Mouse (Mus musculus) embryo, embryonic 10 days (tissue): ENCODE results near the gene Vmn1r117.
"Not testable (repeated sequence)": the region's sequence is repeated elsewhere in the genome, so short reads cannot be mapped to it uniquely, and the experiment has no call there.

Experiments used
- DNase-seq: peaks from one replicate; pipeline ENCODE4 v3.0.0-alpha.2; 2015; ENCODE audit warnings: low spot score

Vmn1r117 gene

GRCm38 (mm10) chr7:20884021-20884420, at the start of gene Vmn1r117:
Vmn1r117 (minus strand) TSS chr7:20884121.
- DNase-seq, result not testable (repeated sequence)

GRCm38 (mm10) chr7:20912247-20912646, 28.3 kb upstream of the Vmn1r117 start, which contains the start of gene Vmn1r118:
Vmn1r118 (minus strand) TSS chr7:20912347.
- DNase-seq, result not testable (repeated sequence)

DNA sequence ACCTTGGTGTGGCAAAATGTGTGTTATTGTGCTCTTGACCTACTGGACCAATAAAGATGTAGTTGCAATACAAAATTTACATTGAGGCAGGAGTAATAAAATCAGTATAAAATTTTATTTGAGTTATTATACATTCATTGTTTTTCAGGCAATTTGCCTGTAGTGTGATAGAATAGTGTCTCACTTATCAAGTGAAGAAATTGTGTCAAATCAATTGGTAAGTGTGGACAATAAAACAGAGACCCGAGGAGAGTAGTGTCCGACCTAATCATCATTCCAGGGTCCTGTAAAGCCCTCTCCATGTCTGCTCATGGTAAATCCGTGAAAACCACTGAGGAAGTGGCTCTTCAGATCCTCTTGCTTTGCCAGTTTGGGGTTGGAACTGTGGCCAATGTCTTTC, 12.0 kb downstream of the Vmn1r117 start, which contains the start of gene Vmn1r116:
Gene Vmn1r116 (plus strand): TSS at position 301 of the 400 bp plus-strand sequence.
- not testable (repeated sequence) for DNase-seq

DNA sequence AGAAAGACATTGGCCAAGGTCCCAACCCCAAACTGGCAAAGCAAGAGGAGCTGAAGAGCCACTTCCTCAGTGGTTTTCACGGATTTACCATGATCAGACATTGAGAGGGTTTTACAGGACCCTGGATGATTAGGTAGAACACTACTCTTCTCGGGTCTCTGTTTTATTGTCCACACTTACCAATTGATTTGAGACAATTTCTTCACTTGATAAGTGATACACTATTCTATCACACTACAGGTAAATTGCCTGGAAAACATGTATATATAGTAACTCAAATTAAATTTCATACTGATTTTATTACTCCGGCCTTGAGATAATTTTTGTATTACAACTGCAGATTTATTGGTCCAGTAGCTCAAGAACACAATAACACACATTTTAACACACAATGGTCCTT, 39.0 kb downstream of the Vmn1r117 start, which contains the start of gene Vmn1r115:
Gene Vmn1r115 (minus strand): TSS at position 101 of the 400 bp plus-strand sequence.
- DNase-seq, result not testable (repeated sequence)
